Mouse (Mus musculus) heart, embryonic 11.5 days (tissue): Measurements from ENCODE around the gene Kansl2. TPM values are rescaled to one million over a fixed set of nuclear protein-coding genes. Genes with fewer than 3 reads are reported as not detected.

ENCODE experiments used
- ATAC-seq: fragments of 200-750 bp; cut with Nextera tagmentation; replicated peaks from 2 replicates; pipeline ENCODE4 v1.8.0; 2017; ENCODE audit warnings: moderate library complexity; ENCODE audit not compliant: insufficient number of reproducible peaks, low FRiP score, low TSS enrichment
- H3K27ac ChIP-seq: fragments of 300-500 bp; sonication (generic); 2 replicates; pipeline ENCODE4 v1.5.1; 2014; ENCODE audit warnings: mild to moderate bottlenecking, low read depth, low read length
- H3K27me3 ChIP-seq: fragments of 300-500 bp; sonication (generic); 2 replicates; pipeline ENCODE4 v1.6.1; 2014; ENCODE audit warnings: mild to moderate bottlenecking, low read length, mixed read lengths; ENCODE audit not compliant: control insufficient read depth, insufficient read depth
- H3K36me3 ChIP-seq: fragments of 300-500 bp; sonication (generic); 2 replicates; pipeline ENCODE4 v1.6.1; 2014; ENCODE audit warnings: mild to moderate bottlenecking, low read length, moderate library complexity, mixed read lengths; ENCODE audit not compliant: control insufficient read depth, insufficient read depth
- H3K4me1 ChIP-seq: fragments of 300-500 bp; sonication (generic); 2 replicates; pipeline ENCODE4 v1.6.1; 2014; ENCODE audit warnings: low read length; ENCODE audit not compliant: control insufficient read depth, insufficient read depth
- H3K4me2 ChIP-seq: fragments of 300-500 bp; sonication (generic); 2 replicates; pipeline ENCODE4 v1.6.1; 2014; ENCODE audit warnings: mild to moderate bottlenecking, moderate library complexity
- H3K4me3 ChIP-seq: fragments of 300-500 bp; sonication (generic); 2 replicates; pipeline ENCODE4 v1.5.1; 2014; ENCODE audit warnings: low read depth, low read length
- H3K9ac ChIP-seq: fragments of 300-500 bp; sonication (generic); 2 replicates; pipeline ENCODE4 v1.6.1; 2014; ENCODE audit warnings: mild to moderate bottlenecking, low read depth, low read length, moderate library complexity
- H3K9me3 ChIP-seq: fragments of 300-500 bp; sonication (generic); replicated peaks from 2 replicates; pipeline ENCODE4 v1.6.1; 2016; ENCODE audit warnings: low read length; ENCODE audit not compliant: control insufficient read depth
- WGBS: fragments of 180-500 bp; shearing (Covaris S2); extraction: QIAGEN DNeasy Blood & Tissue Kit; methylation state at CpG from one replicate; pipeline ENCODE4 v1.1.7; 2014; ENCODE audit not compliant: insufficient replicate concordance; 5-methylcytosine and 5-hydroxymethylcytosine counted together
- polyA plus RNA-seq: library from polyadenylated mRNA; unstranded; fragments of >200 nt; fragmentation: Nextera tagmentation; extraction: Ambion mirVana; gene quantifications from 2 replicates; pipeline ENCODE4 v1.2.1, GENCODE M21; 2014

Gene Kansl2
- polyA plus RNA-seq, 1 experiment from 2014 or later = 75.9 TPM

GRCm38 (mm10) chr15:98569216-98569615, 35.2 kb upstream of the Kansl2 start:
- H3K36me3 ChIP-seq = no peaks in the 10 kb centered on the region
- peak overlapping the region; percentile 92; the same call in 1 of the 2 replicates for H3K27ac ChIP-seq
- H3K27me3 ChIP-seq = no peaks in the 10 kb centered on the region
- peak overlapping the region; percentile 94 for H3K4me3 ChIP-seq
- peak overlapping the region; percentile 78 for H3K4me2 ChIP-seq
- peak overlapping the region; percentile 89; the same call in 1 of the 2 replicates for H3K9ac ChIP-seq
- no peak for ATAC-seq
- WGBS = 68% methylated on average over 7 of the region's 7 CpGs
- peaks cover 21% of the 10 kb centered on the region for H3K4me1 ChIP-seq
- no peaks in the 10 kb centered on the region for H3K9me3 ChIP-seq

GRCm38 (mm10) chr15:98568256-98569033, 34.4 kb upstream of the Kansl2 start:
- no peak for ATAC-seq
- H3K27me3 ChIP-seq = no peaks in the 10 kb centered on the region
- peak overlapping the region; percentile 92 for H3K27ac ChIP-seq
- H3K9me3 ChIP-seq = no peaks in the 10 kb centered on the region
- peak overlapping the region; percentile 89 for H3K9ac ChIP-seq
- peak overlapping the region; percentile 78 for H3K4me2 ChIP-seq
- H3K4me1 ChIP-seq = peaks cover 21% of the 10 kb centered on the region
- WGBS = 6% methylated on average over 22 of the region's 22 CpGs
- H3K36me3 ChIP-seq = peaks cover under 1% of the 10 kb centered on the region; the same call in 1 of the 2 replicates
- H3K4me3 ChIP-seq = peak overlapping the region; percentile 94

- Histone ChIP-seq H3K9ac (peak overlapping the region; percentile 95), H3K27me3 (no peaks in the 10 kb centered on the region)
- whole genome bisulfite sequencing = under 1% methylated on average over 88 of the region's 88 CpGs
Measured at GRCm38 (mm10) chr15:98567278-98568134, 33.4 kb upstream of the Kansl2 start.

GRCm38 (mm10) chr15:98566973-98567277, 32.9 kb upstream of the Kansl2 start:
- Histone ChIP-seq H3K9me3 (no peaks in the 10 kb centered on the region), H3K4me1 (peaks cover 21% of the 10 kb centered on the region), H3K27me3 (no peaks in the 10 kb centered on the region), H3K27ac (peak overlapping the region; percentile 98), H3K36me3 (peaks cover 9% of the 10 kb centered on the region), H3K4me3 (peak overlapping the region; percentile 94), H3K9ac (peak overlapping the region; percentile 95), H3K4me2 (peak overlapping the region; percentile 86)
- WGBS = under 1% methylated on average over 15 of the region's 15 CpGs
- no peak for ATAC-seq

More at GRCm38 (mm10) chr15:98567278-98568134, 33.4 kb upstream of the Kansl2 start:
- peak overlapping the region; percentile 86 for H3K4me2 ChIP-seq
- peaks cover 21% of the 10 kb centered on the region for H3K4me1 ChIP-seq
- peak overlapping the region; percentile 98 for H3K27ac ChIP-seq
- peaks cover 9% of the 10 kb centered on the region for H3K36me3 ChIP-seq
- peak overlapping the region; percentile 94 for H3K4me3 ChIP-seq
- no peaks in the 10 kb centered on the region for H3K9me3 ChIP-seq
- peak; percentile 96 for ATAC-seq

- Histone ChIP-seq H3K27ac (no peak overlapping the region), H3K9ac (no peak overlapping the region), H3K36me3 (peaks cover 21% of the 10 kb centered on the region), H3K27me3 (no peaks in the 10 kb centered on the region), H3K9me3 (no peaks in the 10 kb centered on the region), H3K4me3 (no peak overlapping the region), H3K4me1 (no peaks in the 10 kb centered on the region), H3K4me2 (no peak overlapping the region)
- 87% methylated on average over 5 of the region's 5 CpGs for WGBS
- no peak for ATAC-seq
Measured at GRCm38 (mm10) chr15:98557186-98557585, 23.1 kb upstream of the Kansl2 start.

GRCm38 (mm10) chr15:98555881-98556280, 21.8 kb upstream of the Kansl2 start:
- Histone ChIP-seq H3K27ac (no peak overlapping the region), H3K36me3 (peaks cover 28% of the 10 kb centered on the region), H3K4me3 (no peak overlapping the region), H3K4me2 (no peak overlapping the region), H3K4me1 (no peaks in the 10 kb centered on the region), H3K9ac (no peak overlapping the region), H3K27me3 (no peaks in the 10 kb centered on the region), H3K9me3 (no peaks in the 10 kb centered on the region)
- no peak for ATAC-seq
- WGBS = 90% methylated on average over 4 of the region's 4 CpGs

GRCm38 (mm10) chr15:98552758-98553157, 18.7 kb upstream of the Kansl2 start:
- WGBS = 92% methylated on average over 2 of the region's 2 CpGs
- H3K4me3 ChIP-seq = no peak overlapping the region
- no peak overlapping the region for H3K27ac ChIP-seq
- no peaks in the 10 kb centered on the region for H3K27me3 ChIP-seq
- H3K9me3 ChIP-seq = no peaks in the 10 kb centered on the region
- no peak overlapping the region for H3K4me2 ChIP-seq
- H3K9ac ChIP-seq = no peak overlapping the region
- H3K36me3 ChIP-seq = peaks cover 29% of the 10 kb centered on the region
- no peaks in the 10 kb centered on the region for H3K4me1 ChIP-seq
- ATAC-seq = no peak

- Histone ChIP-seq H3K27me3 (no peaks in the 10 kb centered on the region), H3K27ac (no peak overlapping the region), H3K4me2 (no peak overlapping the region), H3K9me3 (no peaks in the 10 kb centered on the region), H3K4me3 (no peak overlapping the region), H3K36me3 (peaks cover 41% of the 10 kb centered on the region), H3K4me1 (no peaks in the 10 kb centered on the region), H3K9ac (no peak overlapping the region)
- WGBS = 92% methylated on average over 5 of the region's 5 CpGs
- no peak for ATAC-seq
Measured at GRCm38 (mm10) chr15:98546843-98547242, 12.8 kb upstream of the Kansl2 start.
